In the genomic region with DNA sequence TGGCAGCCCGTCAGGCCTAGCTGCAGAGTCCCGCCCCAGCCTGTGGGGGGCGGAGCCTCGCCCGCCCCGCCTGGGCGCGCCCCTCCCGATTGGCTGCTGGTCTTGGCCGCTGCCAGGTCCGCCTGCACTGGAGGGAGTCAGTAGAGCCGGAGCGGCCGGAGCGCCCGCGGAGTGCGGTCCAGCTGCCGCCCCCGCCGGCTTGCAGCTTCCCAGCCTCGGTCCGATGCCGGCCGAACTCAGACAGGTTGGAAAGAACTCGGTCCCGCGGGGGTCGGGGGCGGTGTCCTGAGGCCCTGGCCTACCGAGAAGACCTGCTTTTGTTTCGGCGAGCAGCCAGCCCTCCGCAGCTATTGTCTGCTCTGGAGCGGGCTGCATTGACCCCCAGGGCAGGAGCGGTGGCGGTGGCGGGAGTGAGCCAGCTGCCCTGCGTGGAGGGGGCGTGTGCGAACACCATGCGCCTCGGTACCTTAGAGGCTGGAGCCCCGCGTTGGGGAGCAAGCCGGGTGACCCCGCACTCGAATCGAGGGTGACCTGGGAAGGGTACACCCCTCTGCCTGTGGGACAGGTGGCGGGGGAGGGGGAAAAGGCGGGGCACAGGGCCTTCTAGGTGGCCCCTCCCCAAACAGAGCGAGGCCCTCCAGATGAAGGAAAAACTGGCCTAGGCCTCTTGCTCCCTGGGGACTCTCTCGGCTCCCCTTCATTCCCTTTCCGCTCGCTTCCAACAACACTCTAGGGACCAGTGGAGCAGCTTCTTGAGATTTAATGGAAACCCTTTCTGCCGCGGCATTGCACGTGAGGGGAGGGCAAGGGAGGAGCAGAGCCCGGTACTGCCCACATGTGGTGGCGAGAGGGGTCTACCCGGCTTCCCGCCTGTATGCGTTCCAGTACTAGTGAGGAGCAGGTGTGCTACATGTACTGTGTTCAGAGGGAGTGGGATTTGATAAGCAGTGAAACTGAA, we compare ENCODE assay signal across 8 mouse cellular contexts. TPM values are rescaled to one million over a fixed set of nuclear protein-coding genes. Genes with fewer than 3 reads are reported as not detected.
DNase-seq lines count a peak whose midpoint lies in the region; ATAC-seq lines count a peak whose summit lies in the region.

No protein-coding gene starts in this region.

- H3K4me3 ChIP-seq in embryonic facial prominence, embryonic 14.5 days (ENCODE audit: low read depth, low read length) = peak overlapping the region; percentile 65
- peak overlapping the region; percentile 77 for H3K4me3 ChIP-seq in heart, embryonic 11.5 days (ENCODE audit: low read depth, low read length)
- peak overlapping the region; percentile 67 for H3K4me3 ChIP-seq in kidney, embryonic 14.5 days (ENCODE audit: low read length)
- peak overlapping the region; percentile 74 for H3K4me3 ChIP-seq in liver, embryonic 13.5 days (replicated peaks)
- H3K4me3 ChIP-seq in stomach, embryonic 15.5 days (replicated peaks) = peak overlapping the region; percentile 76

- DNase-seq in B cell, adult 2 months = peak; percentile 85 to 87
- DNase-seq in adrenal gland, postnatal 36 days = peak; percentile 96
- DNase-seq in embryonic facial prominence, embryonic 14.5 days (ENCODE audit: low spot score) = peak; percentile 92
- DNase-seq in liver, embryonic 13.5 days = peak; percentile 91
- DNase-seq in naive thymus-derived CD4-positive, alpha-beta T cell, adult 2 months (ENCODE audit: low read depth) = peak; percentile 75

- H3K27ac ChIP-seq in embryonic facial prominence, embryonic 14.5 days (replicated peaks; ENCODE audit: low read depth, low read length) = peak overlapping the region; percentile 60; the same call in 1 of the 2 replicates
- H3K27ac ChIP-seq in heart, embryonic 11.5 days (ENCODE audit: low read depth, low read length) = peak overlapping the region; percentile 73; the same call in 1 of the 2 replicates
- H3K27ac ChIP-seq in kidney, embryonic 14.5 days (ENCODE audit: low read depth, low read length) = peak overlapping the region; percentile 77
- H3K27ac ChIP-seq in liver, embryonic 13.5 days = peak overlapping the region; percentile 75
- peak overlapping the region; percentile 75 for H3K27ac ChIP-seq in stomach, embryonic 15.5 days

- H3K9ac ChIP-seq in embryonic facial prominence, embryonic 14.5 days (ENCODE audit: low read depth, low read length) = peak overlapping the region; percentile 77
- peak overlapping the region; percentile 91 for H3K9ac ChIP-seq in heart, embryonic 11.5 days (ENCODE audit: low read depth, low read length)
- peak overlapping the region; percentile 84 for H3K9ac ChIP-seq in kidney, embryonic 14.5 days (ENCODE audit: low read depth, low read length)
- H3K9ac ChIP-seq in liver, embryonic 13.5 days = peak overlapping the region; percentile 88
- H3K9ac ChIP-seq in stomach, embryonic 15.5 days = peak overlapping the region; percentile 42

- peaks cover 11% of the 10 kb centered on the region for H3K36me3 ChIP-seq in embryonic facial prominence, embryonic 14.5 days (ENCODE audit: control insufficient read depth, insufficient read depth, low read length)
- no peaks in the 10 kb centered on the region; the same call in 1 of the 2 replicates for H3K36me3 ChIP-seq in heart, embryonic 11.5 days (ENCODE audit: control insufficient read depth, insufficient read depth, low read length)
- H3K36me3 ChIP-seq in kidney, embryonic 14.5 days (ENCODE audit: control insufficient read depth, insufficient read depth, low read length) = peaks cover 8% of the 10 kb centered on the region
- peaks cover under 1% of the 10 kb centered on the region for H3K36me3 ChIP-seq in liver, embryonic 13.5 days
- no peaks in the 10 kb centered on the region for H3K36me3 ChIP-seq in stomach, embryonic 15.5 days

- no peaks in the 10 kb centered on the region for H3K9me3 ChIP-seq in embryonic facial prominence, embryonic 14.5 days (ENCODE audit: control insufficient read depth, low read length)
- H3K9me3 ChIP-seq in heart, embryonic 11.5 days (replicated peaks; ENCODE audit: control insufficient read depth, low read length) = no peaks in the 10 kb centered on the region
- H3K9me3 ChIP-seq in kidney, embryonic 14.5 days (ENCODE audit: control insufficient read depth, low read length) = no peaks in the 10 kb centered on the region
- H3K9me3 ChIP-seq in liver, embryonic 13.5 days (replicated peaks) = no peaks in the 10 kb centered on the region
- H3K9me3 ChIP-seq in stomach, embryonic 15.5 days = no peaks in the 10 kb centered on the region

- WGBS in embryonic facial prominence, embryonic 14.5 days = under 1% methylated on average over 34 of the region's 63 CpGs
- WGBS in heart, embryonic 11.5 days (ENCODE audit: insufficient replicate concordance) = under 1% methylated on average over 62 of the region's 63 CpGs
- under 1% methylated on average over 51 of the region's 63 CpGs for WGBS in kidney, embryonic 14.5 days
- under 1% methylated on average over 63 of the region's 63 CpGs for WGBS in liver, embryonic 13.5 days (ENCODE audit: insufficient replicate concordance)
- under 1% methylated on average over 62 of the region's 63 CpGs for WGBS in stomach, embryonic 15.5 days

- peaks cover 21% of the 10 kb centered on the region for H3K4me1 ChIP-seq in embryonic facial prominence, embryonic 14.5 days (ENCODE audit: control insufficient read depth, insufficient read depth, low read length)
- H3K4me1 ChIP-seq in heart, embryonic 11.5 days (ENCODE audit: control insufficient read depth, insufficient read depth, low read length) = peaks cover 52% of the 10 kb centered on the region
- peaks cover 47% of the 10 kb centered on the region for H3K4me1 ChIP-seq in kidney, embryonic 14.5 days (ENCODE audit: control insufficient read depth, insufficient read depth, low read length)
- peaks cover 79% of the 10 kb centered on the region for H3K4me1 ChIP-seq in liver, embryonic 13.5 days (replicated peaks)
- H3K4me1 ChIP-seq in stomach, embryonic 15.5 days = peaks cover 45% of the 10 kb centered on the region

- H3K4me2 ChIP-seq in embryonic facial prominence, embryonic 14.5 days (ENCODE audit: low read depth, low read length) = peak overlapping the region; percentile 87
- H3K4me2 ChIP-seq in heart, embryonic 11.5 days = peak overlapping the region; percentile 88
- H3K4me2 ChIP-seq in kidney, embryonic 14.5 days (replicated peaks; ENCODE audit: low read depth, low read length) = peak overlapping the region; percentile 98
- peak overlapping the region; percentile 99 for H3K4me2 ChIP-seq in liver, embryonic 13.5 days
- peak overlapping the region; percentile 98 for H3K4me2 ChIP-seq in stomach, embryonic 15.5 days

- no peaks in the 10 kb centered on the region for H3K27me3 ChIP-seq in embryonic facial prominence, embryonic 14.5 days (replicated peaks; ENCODE audit: control insufficient read depth, insufficient read depth, low read length)
- H3K27me3 ChIP-seq in heart, embryonic 11.5 days (ENCODE audit: control insufficient read depth, insufficient read depth, low read length) = no peaks in the 10 kb centered on the region
- no peaks in the 10 kb centered on the region for H3K27me3 ChIP-seq in kidney, embryonic 14.5 days (ENCODE audit: control insufficient read depth, insufficient read depth, low read length)
- no peaks in the 10 kb centered on the region for H3K27me3 ChIP-seq in liver, embryonic 13.5 days
- no peaks in the 10 kb centered on the region for H3K27me3 ChIP-seq in stomach, embryonic 15.5 days (replicated peaks)

- ATAC-seq in embryonic facial prominence, embryonic 14.5 days (ENCODE audit: low read depth) = peak; percentile 85
- peak; percentile 84 for ATAC-seq in heart, embryonic 11.5 days (replicated peaks; ENCODE audit: insufficient number of reproducible peaks, low FRiP score, low TSS enrichment)
- ATAC-seq in kidney, embryonic 14.5 days (ENCODE audit: low FRiP score, low TSS enrichment) = peak; percentile 87
- ATAC-seq in liver, embryonic 13.5 days (ENCODE audit: low read depth) = peak; percentile 85
- ATAC-seq in stomach, embryonic 15.5 days (ENCODE audit: insufficient read depth, low FRiP score, low read depth) = peak; percentile 87

RNA-seq across cellular contexts. Expression of a gene that starts 33.4 kb away (rescaled TPM):
- total RNA-seq in adrenal gland, postnatal 36 days (2021) = 10 to 100 TPM; 73.3 to 97.3 TPM
- polyA plus RNA-seq in embryonic facial prominence, embryonic 14.5 days (2014; fragmentation: Nextera tagmentation; extraction: Ambion mirVana) = 14.7 TPM in 2 replicates
- 32.6 and 32.8 TPM in 2 replicates for polyA plus RNA-seq in heart, embryonic 11.5 days (2014; fragmentation: Nextera tagmentation; extraction: Ambion mirVana)
- polyA plus RNA-seq in kidney, embryonic 14.5 days (2014; fragmentation: Nextera tagmentation; extraction: Ambion mirVana) = 21.9 and 23.6 TPM in 2 replicates
- polyA plus RNA-seq in liver, embryonic 13.5 days (2015; fragmentation: Nextera tagmentation; extraction: Ambion mirVana) = 105 and 112 TPM in 2 replicates
- 24.4 and 26.1 TPM in 2 replicates for polyA plus RNA-seq in stomach, embryonic 15.5 days (2015; fragmentation: Nextera tagmentation; extraction: Ambion mirVana)

RNA-seq across cellular contexts. Expression of a gene that starts 33.9 kb away (rescaled TPM):
- 100 to 1,000 TPM; 193 to 249 TPM for total RNA-seq in adrenal gland, postnatal 36 days (2021)
- polyA plus RNA-seq in embryonic facial prominence, embryonic 14.5 days (2014; fragmentation: Nextera tagmentation; extraction: Ambion mirVana) = 85.4 and 86.4 TPM in 2 replicates
- polyA plus RNA-seq in heart, embryonic 11.5 days (2014; fragmentation: Nextera tagmentation; extraction: Ambion mirVana) = 90.1 and 96.5 TPM in 2 replicates
- 78.7 and 89.0 TPM in 2 replicates for polyA plus RNA-seq in kidney, embryonic 14.5 days (2014; fragmentation: Nextera tagmentation; extraction: Ambion mirVana)
- polyA plus RNA-seq in liver, embryonic 13.5 days (2015; fragmentation: Nextera tagmentation; extraction: Ambion mirVana) = 109 and 110 TPM in 2 replicates
- 95.5 and 101 TPM in 2 replicates for polyA plus RNA-seq in stomach, embryonic 15.5 days (2015; fragmentation: Nextera tagmentation; extraction: Ambion mirVana)

RNA-seq across cellular contexts. Expression of a gene that starts 44.8 kb away (rescaled TPM):
- total RNA-seq in adrenal gland, postnatal 36 days (2021) = 10 to 100 TPM; 36.4 to 41.2 TPM
- 23.0 and 23.5 TPM in 2 replicates for polyA plus RNA-seq in embryonic facial prominence, embryonic 14.5 days (2014; fragmentation: Nextera tagmentation; extraction: Ambion mirVana)
- 19.5 and 23.4 TPM in 2 replicates for polyA plus RNA-seq in heart, embryonic 11.5 days (2014; fragmentation: Nextera tagmentation; extraction: Ambion mirVana)
- polyA plus RNA-seq in kidney, embryonic 14.5 days (2014; fragmentation: Nextera tagmentation; extraction: Ambion mirVana) = 16.3 and 27.0 TPM in 2 replicates
- 7.6 and 7.9 TPM in 2 replicates for polyA plus RNA-seq in liver, embryonic 13.5 days (2015; fragmentation: Nextera tagmentation; extraction: Ambion mirVana)
- polyA plus RNA-seq in stomach, embryonic 15.5 days (2015; fragmentation: Nextera tagmentation; extraction: Ambion mirVana) = 25.3 and 28.7 TPM in 2 replicates

RNA-seq across cellular contexts. Expression of a gene that starts 44.8 kb away (rescaled TPM):
- 10 to 100 TPM; 31.9 to 43.7 TPM for total RNA-seq in adrenal gland, postnatal 36 days (2021)
- 28.2 and 30.6 TPM in 2 replicates for polyA plus RNA-seq in embryonic facial prominence, embryonic 14.5 days (2014; fragmentation: Nextera tagmentation; extraction: Ambion mirVana)
- 56.3 and 62.1 TPM in 2 replicates for polyA plus RNA-seq in heart, embryonic 11.5 days (2014; fragmentation: Nextera tagmentation; extraction: Ambion mirVana)
- polyA plus RNA-seq in kidney, embryonic 14.5 days (2014; fragmentation: Nextera tagmentation; extraction: Ambion mirVana) = 19.8 and 20.0 TPM in 2 replicates
- polyA plus RNA-seq in liver, embryonic 13.5 days (2015; fragmentation: Nextera tagmentation; extraction: Ambion mirVana) = 69.6 and 71.4 TPM in 2 replicates
- 29.0 and 34.9 TPM in 2 replicates for polyA plus RNA-seq in stomach, embryonic 15.5 days (2015; fragmentation: Nextera tagmentation; extraction: Ambion mirVana)

Comparison
In these comparisons a context has a peak if more than half of its experiments do, and no peak if none do; other contexts are left out.
1. Peak in every context shown above with its lines: DNase-seq, ATAC-seq, H3K4me3 ChIP-seq and H3K27ac ChIP-seq.